Mouse (Mus musculus) intestine, embryonic 16.5 days (tissue): ENCODE results near the gene Zdhhc11. TPM values are rescaled to one million over a fixed set of nuclear protein-coding genes. Genes with fewer than 3 reads are reported as not detected.

Experiments
- ATAC-seq: fragments of 200-750 bp; cut with Nextera tagmentation; 2 replicates; pipeline ENCODE4 v1.8.0; 2017; ENCODE audit warnings: moderate TSS enrichment, moderate library complexity
- H3K27ac ChIP-seq: fragments of 300-500 bp; sonication (generic); 2 replicates; pipeline ENCODE4 v1.5.1; 2014; ENCODE audit warnings: mild to moderate bottlenecking, low read length
- H3K27me3 ChIP-seq: fragments of 300-500 bp; sonication (generic); replicated peaks from 2 replicates; pipeline ENCODE4 v1.6.1; 2014; ENCODE audit warnings: low read length, control low read depth, mixed read lengths; ENCODE audit not compliant: control insufficient read depth, insufficient read depth
- H3K36me3 ChIP-seq: fragments of 300-500 bp; sonication (generic); 2 replicates; pipeline ENCODE4 v1.6.1; 2014; ENCODE audit warnings: low read length, control low read depth; ENCODE audit not compliant: control insufficient read depth, insufficient read depth
- H3K4me1 ChIP-seq: fragments of 300-500 bp; sonication (generic); 2 replicates; pipeline ENCODE4 v1.6.1; 2014; ENCODE audit warnings: low read length, control low read depth, mixed read lengths; ENCODE audit not compliant: control insufficient read depth, insufficient read depth
- H3K4me2 ChIP-seq: fragments of 300-500 bp; sonication (generic); 2 replicates; pipeline ENCODE4 v1.6.1; 2014; ENCODE audit warnings: low read depth, low read length, control low read depth
- H3K4me3 ChIP-seq: fragments of 300-500 bp; sonication (generic); 2 replicates; pipeline ENCODE4 v1.5.1; 2014; ENCODE audit warnings: mild to moderate bottlenecking, low read length
- H3K9ac ChIP-seq: fragments of 300-500 bp; sonication (generic); 2 replicates; pipeline ENCODE4 v1.6.1; 2014; ENCODE audit warnings: low read depth, low read length
- H3K9me3 ChIP-seq: fragments of 300-500 bp; sonication (generic); 2 replicates; pipeline ENCODE4 v1.6.1; 2016; ENCODE audit warnings: low read length, control low read depth; ENCODE audit not compliant: control insufficient read depth
- WGBS: fragments of 180-500 bp; shearing (Covaris S2); extraction: QIAGEN DNeasy Blood & Tissue Kit; methylation state at CpG from one replicate; pipeline ENCODE4 v1.1.7; 2014; 5-methylcytosine and 5-hydroxymethylcytosine counted together
- microRNA-seq: library from miRNA; unstranded; fragments of <30 nt; microRNA quantifications from one replicate; pipeline ENCODE4, GENCODE M21; 2016
- polyA plus RNA-seq: library from polyadenylated mRNA; unstranded; fragments of >200 nt; fragmentation: Nextera tagmentation; extraction: Ambion mirVana; gene quantifications from 2 replicates; pipeline ENCODE4 v1.2.1, GENCODE M21; 2015

The Zdhhc11 gene
- polyA plus RNA-seq, 1 experiment from 2014 or later = not detected

- no peak overlapping the region for H3K9ac ChIP-seq
- no peak overlapping the region for H3K4me2 ChIP-seq
- ATAC-seq = no peak
- no peak overlapping the region for H3K4me3 ChIP-seq
- no peaks in the 10 kb centered on the region for H3K4me1 ChIP-seq
- WGBS = 61% methylated on average over 2 of the region's 2 CpGs
- H3K27ac ChIP-seq = no peak overlapping the region
- H3K9me3 ChIP-seq = no peaks in the 10 kb centered on the region
- 0 out of 2 replicates have a peak, but pooled peaks cover 4% of the 10 kb centered on the region for H3K36me3 ChIP-seq
- no peaks in the 10 kb centered on the region for H3K27me3 ChIP-seq
Observed at GRCm38 (mm10) chr13:74034756-74035155, 71.1 kb downstream of the Zdhhc11 start.

- no peak overlapping the region for H3K27ac ChIP-seq
- H3K9me3 ChIP-seq = no peaks in the 10 kb centered on the region
- no peaks in the 10 kb centered on the region for H3K27me3 ChIP-seq
- H3K36me3 ChIP-seq = 0 out of 2 replicates have a peak, but pooled peaks cover 4% of the 10 kb centered on the region
- H3K4me1 ChIP-seq = no peaks in the 10 kb centered on the region
- no peak overlapping the region for H3K4me2 ChIP-seq
- WGBS = 88% methylated on average over 2 of the region's 2 CpGs
- H3K4me3 ChIP-seq = no peak overlapping the region
- ATAC-seq = no peak
- no peak overlapping the region for H3K9ac ChIP-seq
Observed at GRCm38 (mm10) chr13:74035776-74036175, 72.1 kb downstream of the Zdhhc11 start.

GRCm38 (mm10) chr13:74039926-74040325 is 76.3 kb downstream of the Zdhhc11 start:
- Histone ChIP-seq H3K4me3 (no peak overlapping the region), H3K4me1 (no peaks in the 10 kb centered on the region), H3K36me3 (0 out of 2 replicates have a peak, but pooled peaks cover 4% of the 10 kb centered on the region), H3K27ac (no peak overlapping the region), H3K27me3 (no peaks in the 10 kb centered on the region), H3K4me2 (no peak overlapping the region), H3K9ac (no peak overlapping the region), H3K9me3 (no peaks in the 10 kb centered on the region)
- 94% methylated on average over 3 of the region's 3 CpGs for WGBS
- ATAC-seq = no peak

Small RNA genes lying within 50 kb of the gene (microRNA-seq; reads per million reads assigned to microRNA genes)
- not detected for gene Gm25197

Other genes with a start within 250 kb of the Zdhhc11 start
- gene Slc12a7, start 230.8 kb upstream of the Zdhhc11 start, polyA plus RNA-seq = 28.7 and 31.7 TPM in 2 replicates
- 4.1 and 4.2 TPM in 2 replicates for gene Nkd2, start 116.2 kb upstream of the Zdhhc11 start, polyA plus RNA-seq
- gene Trip13, start 26.1 kb upstream of the Zdhhc11 start, polyA plus RNA-seq = 26.2 and 32.2 TPM in 2 replicates
- 35.7 and 37.4 TPM in 2 replicates for gene Brd9, start 26.0 kb upstream of the Zdhhc11 start, polyA plus RNA-seq
- 2.7 and 3.2 TPM in 2 replicates for gene Tppp, start 45.6 kb downstream of the Zdhhc11 start, polyA plus RNA-seq
- 9.9 and 12.7 TPM in 2 replicates for gene Cep72, start 98.4 kb downstream of the Zdhhc11 start, polyA plus RNA-seq
- gene Slc9a3, start 157.6 kb downstream of the Zdhhc11 start, polyA plus RNA-seq = 8.5 and 10.3 TPM in 2 replicates
- 58.8 and 66.4 TPM in 2 replicates for gene Exoc3, start 244.9 kb downstream of the Zdhhc11 start, polyA plus RNA-seq